Mouse (Mus musculus) embryo, embryonic 10.5 days (tissue): ENCODE results near the gene Meis3.
A peak's percentile ranks its signal among the peaks of the same experiment; 100 is the strongest.

Experiments
- DNase-seq: peaks from one replicate; pipeline ENCODE4 v3.0.0-alpha.2; 2015; ENCODE audit warnings: low spot score

Meis3 gene

GRCm38 (mm10) chr7:16213196-16213595, 38.3 kb downstream of the Meis3 start:
- no peak for DNase-seq

GRCm38 (mm10) chr7:16213986-16214385, 39.1 kb downstream of the Meis3 start:
- no peak for DNase-seq

GRCm38 (mm10) chr7:16221582-16222272, 46.8 kb downstream of the Meis3 start, which contains the start of gene Dhx34:
TSS of gene Dhx34 (minus strand) at chr7:16222037.
- peak; percentile 98 for DNase-seq

GRCm38 (mm10) chr7:16229869-16230268, 55.0 kb downstream of the Meis3 start:
- peak; percentile 79 for DNase-seq
